ENCODE assay signal across 8 mouse cellular contexts in genomic region chr8:110969910-110970770, GRCm38 (mm10). TPM values are rescaled to one million over a fixed set of nuclear protein-coding genes. Genes with fewer than 3 reads are reported as not detected.
DNase-seq lines count a peak whose midpoint lies in the region; ATAC-seq and TF ChIP-seq lines count a peak whose summit lies in the region.

No protein-coding gene starts in this region.

- DNase-seq in WW6 (ENCODE audit: low read depth, low spot score): peak; percentile 99
- peak; percentile 51 to 57 for DNase-seq in cerebellum, postnatal 36 days
- DNase-seq in frontal cortex, postnatal 36 days (ENCODE audit: low spot score in 2 of 2): peak; percentile 89 to 94
- peak; percentile 88 to 93 for DNase-seq in layer of hippocampus, postnatal 10 days (ENCODE audit: low spot score in 2 of 2)
- DNase-seq in testis, postnatal 14 days (ENCODE audit: low spot score): peak; percentile 94

- peak overlapping the region; percentile 74 for H3K9ac ChIP-seq in hindbrain, embryonic 13.5 days
- peak overlapping the region; percentile 70 for H3K9ac ChIP-seq in lung, embryonic 16.5 days (ENCODE audit: low read length)

- WGBS in hindbrain, embryonic 13.5 days: 6% methylated on average over 45 of the region's 45 CpGs
- 6% methylated on average over 45 of the region's 45 CpGs for WGBS in lung, embryonic 16.5 days
- 6% methylated on average over 45 of the region's 45 CpGs for WGBS in olfactory bulb, adult 2 months

- peak overlapping the region; percentile 53 for H3K4me3 ChIP-seq in hindbrain, embryonic 13.5 days
- peak overlapping the region; percentile 57 for H3K4me3 ChIP-seq in lung, embryonic 16.5 days (ENCODE audit: low read length)
- peak overlapping the region; percentile 52 for H3K4me3 ChIP-seq in olfactory bulb, adult 2 months (ENCODE audit: insufficient read depth, low read depth, low read length)

- H3K4me2 ChIP-seq in hindbrain, embryonic 13.5 days: peak overlapping the region; percentile 87
- peak overlapping the region; percentile 65 for H3K4me2 ChIP-seq in lung, embryonic 16.5 days (ENCODE audit: low read depth, low read length)

- peak; percentile 88 for TF ChIP-seq POLR2A in olfactory bulb, adult 2 months (IDR thresholded peaks at IDR 0.05; ENCODE audit: insufficient read depth, low read depth, low read length)

- H3K27me3 ChIP-seq in hindbrain, embryonic 13.5 days: no peaks in the 10 kb centered on the region
- H3K27me3 ChIP-seq in lung, embryonic 16.5 days (ENCODE audit: control insufficient read depth, insufficient read depth, low read depth, low read length): no peaks in the 10 kb centered on the region

- ATAC-seq in hindbrain, embryonic 13.5 days (ENCODE audit: low FRiP score): peak; percentile 99
- peak; percentile 96 for ATAC-seq in lung, embryonic 16.5 days (ENCODE audit: low read depth)

- no peaks in the 10 kb centered on the region for H3K9me3 ChIP-seq in hindbrain, embryonic 13.5 days
- H3K9me3 ChIP-seq in lung, embryonic 16.5 days (ENCODE audit: control insufficient read depth, low read length): no peaks in the 10 kb centered on the region

- TF ChIP-seq CTCF in olfactory bulb, adult 2 months (IDR thresholded peaks at IDR 0.05; ENCODE audit: insufficient read depth, low read depth, low read length): no peak

- peaks cover 16% of the 10 kb centered on the region for H3K4me1 ChIP-seq in hindbrain, embryonic 13.5 days (replicated peaks)
- peaks cover 7% of the 10 kb centered on the region; the same call in 1 of the 2 replicates for H3K4me1 ChIP-seq in lung, embryonic 16.5 days (replicated peaks; ENCODE audit: control insufficient read depth, insufficient read depth, low read length)
- H3K4me1 ChIP-seq in olfactory bulb, adult 2 months (ENCODE audit: control insufficient read depth, insufficient read depth, low read length): peaks cover 24% of the 10 kb centered on the region

- peaks cover 40% of the 10 kb centered on the region for H3K36me3 ChIP-seq in hindbrain, embryonic 13.5 days
- peaks cover 15% of the 10 kb centered on the region for H3K36me3 ChIP-seq in lung, embryonic 16.5 days (ENCODE audit: control insufficient read depth, insufficient read depth, low read length)

- H3K27ac ChIP-seq in hindbrain, embryonic 13.5 days: peak overlapping the region; percentile 78
- H3K27ac ChIP-seq in lung, embryonic 16.5 days (ENCODE audit: low read length): no peak overlapping the region
- H3K27ac ChIP-seq in olfactory bulb, adult 2 months (ENCODE audit: insufficient read depth, low read depth, low read length): no peak overlapping the region

RNA-seq across cellular contexts. Expression of gene Ddx19a, which starts 27.5 kb away (rescaled TPM):
- 11.5 and 11.6 TPM in 2 replicates for polyA plus RNA-seq in hindbrain, embryonic 13.5 days (2015; fragmentation: Nextera tagmentation; extraction: Ambion mirVana)
- 10 to 100 TPM; 36.8 to 41.6 TPM for total RNA-seq in layer of hippocampus, postnatal 10 days (2021)
- 12.9 and 13.5 TPM in 2 replicates for polyA plus RNA-seq in lung, embryonic 16.5 days (2015; fragmentation: Nextera tagmentation; extraction: Ambion mirVana)
- polyA plus RNA-seq in olfactory bulb, adult 2 months (2012; ENCODE audit: insufficient read depth, insufficient read length, low replicate concordance, missing spikeins): not detected in 2 replicates

RNA-seq across cellular contexts. Expression of gene St3gal2, which starts 50.4 kb away (rescaled TPM):
- polyA plus RNA-seq in hindbrain, embryonic 13.5 days (2015; fragmentation: Nextera tagmentation; extraction: Ambion mirVana): 21.0 and 23.0 TPM in 2 replicates
- 10 to 100 TPM; 84.2 to 88.2 TPM for total RNA-seq in layer of hippocampus, postnatal 10 days (2021)
- polyA plus RNA-seq in lung, embryonic 16.5 days (2015; fragmentation: Nextera tagmentation; extraction: Ambion mirVana): 17.6 and 19.5 TPM in 2 replicates
- not detected in 2 replicates for polyA plus RNA-seq in olfactory bulb, adult 2 months (2012; ENCODE audit: insufficient read depth, insufficient read length, low replicate concordance, missing spikeins)
